Mouse (Mus musculus) spleen, adult 2 months (tissue): ENCODE results near the gene Apba1. TPM values are rescaled to one million over a fixed set of nuclear protein-coding genes. Genes with fewer than 3 reads are reported as not detected.

Experiments used
- DNase-seq, 2 experiments: peaks; one replicate each; pipeline versions ENCODE4 v3.0.0 to v3.0.0-alpha.2; 2012 to 2021; ENCODE audit warnings: low spot score in 2 of 2, low read depth in 1 of 2
- H3K27ac ChIP-seq: fragments of 200-500 bp; 2 replicates; pipeline ENCODE4 v1.5.1; 2012; ENCODE audit warnings: low read length, inconsistent platforms; ENCODE audit not compliant: insufficient read depth
- H3K27me3 ChIP-seq: fragments of 200-500 bp; 2 replicates; pipeline ENCODE4 v1.6.1; 2012; ENCODE audit warnings: mild to moderate bottlenecking, moderate library complexity, low read length, inconsistent platforms; ENCODE audit not compliant: control insufficient read depth, insufficient read depth
- H3K36me3 ChIP-seq: fragments of 200-500 bp; 2 replicates; pipeline ENCODE4 v1.6.1; 2012; ENCODE audit warnings: mild to moderate bottlenecking, low read length, inconsistent platforms; ENCODE audit not compliant: control insufficient read depth, insufficient read depth
- H3K4me1 ChIP-seq: fragments of 200-500 bp; 2 replicates; pipeline ENCODE4 v1.6.1; 2011; ENCODE audit warnings: inconsistent platforms; ENCODE audit not compliant: control insufficient read depth, insufficient read depth, insufficient read length
- H3K4me3 ChIP-seq: fragments of 200-500 bp; 2 replicates; pipeline ENCODE4 v1.5.1; 2011; ENCODE audit warnings: mild to moderate bottlenecking, inconsistent platforms; ENCODE audit not compliant: insufficient read depth, insufficient read length; ENCODE audit errors: extremely low read depth
- CTCF ChIP-seq: fragments of 200-500 bp; IDR thresholded peaks from 2 replicates; pipeline ENCODE4 v1.5.1; 2011; ENCODE audit warnings: mild to moderate bottlenecking, inconsistent platforms; ENCODE audit not compliant: insufficient read depth, insufficient read length, insufficient replicate concordance; ENCODE audit errors: extremely low read depth
- POLR2A ChIP-seq: fragments of 200-500 bp; IDR thresholded peaks from 2 replicates; pipeline ENCODE4 v1.6.1; 2011; ENCODE audit warnings: low read depth, low read length, inconsistent platforms
- WGBS: fragments of 180-500 bp; shearing (Covaris S2); methylation state at CpG from one replicate; pipeline ENCODE4 v1.1.7; 2018; 5-methylcytosine and 5-hydroxymethylcytosine counted together
- polyA plus RNA-seq: library from polyadenylated mRNA; depleted of rRNA; stranded (reverse); fragments of >200 nt; gene quantifications from 2 replicates; pipeline ENCODE4 v1.2.3, GENCODE M21; 2012

Gene Apba1
- polyA plus RNA-seq, 1 experiment = 2.1 TPM

DNA sequence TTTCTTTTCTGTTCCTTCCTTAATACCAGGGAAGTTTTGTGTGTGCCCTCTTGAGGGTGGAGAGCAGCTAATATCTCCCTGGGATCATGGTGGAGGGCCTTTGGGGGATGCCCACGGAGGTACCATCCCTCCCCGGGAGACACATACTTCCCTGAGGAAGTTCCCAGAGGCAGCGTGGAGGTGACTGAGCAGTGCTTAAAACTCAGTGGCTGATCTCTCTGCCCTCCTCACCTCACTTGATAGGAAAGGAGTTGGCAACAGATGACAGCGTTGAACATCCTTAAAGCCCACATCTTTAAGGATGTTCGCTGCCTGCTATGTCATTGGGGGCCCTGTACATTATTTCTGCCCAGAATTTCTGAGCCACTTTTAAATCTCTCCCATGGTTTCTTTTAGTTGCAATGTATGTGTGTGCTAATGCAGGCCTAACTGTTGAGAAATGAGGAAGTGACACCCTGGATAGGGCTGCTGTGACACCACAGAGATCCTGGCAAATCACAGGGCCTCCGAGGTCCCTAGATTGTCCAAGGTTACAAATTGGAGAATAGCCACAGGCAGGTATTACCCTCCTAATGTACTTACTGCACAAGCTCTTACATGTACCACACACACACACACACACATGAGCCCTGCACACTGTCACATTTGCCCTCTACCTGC lies 187.5 kb downstream of the Apba1 start:
- H3K27ac ChIP-seq = no peak overlapping the region
- H3K4me1 ChIP-seq = no peaks in the 10 kb centered on the region
- no peaks in the 10 kb centered on the region for H3K27me3 ChIP-seq
- TF ChIP-seq POLR2A = no peak
- no peak for TF ChIP-seq CTCF
- 65% methylated on average over 6 of the region's 6 CpGs for WGBS
- H3K4me3 ChIP-seq = no peak overlapping the region
- no peaks in the 10 kb centered on the region for H3K36me3 ChIP-seq
- no peak for DNase-seq

DNA sequence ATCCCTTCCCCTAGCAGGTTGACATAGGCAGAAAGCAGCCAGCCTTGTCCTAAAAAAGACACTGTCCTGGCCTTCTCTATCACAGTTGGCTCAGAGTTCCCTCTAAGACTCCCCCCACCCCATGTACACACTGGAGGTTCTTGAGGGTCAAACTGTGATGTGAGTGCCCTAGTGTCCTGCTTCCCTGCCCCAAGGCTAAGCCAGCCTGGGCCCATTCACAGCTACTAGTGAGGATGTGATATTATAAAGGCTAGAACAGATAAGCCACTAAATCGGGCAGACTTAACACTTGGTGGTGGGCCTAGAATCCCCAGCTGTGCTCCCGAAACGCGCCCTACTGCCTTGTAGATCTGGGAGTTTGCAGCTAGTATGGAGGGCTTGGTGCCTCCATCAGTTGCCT lies 188.1 kb downstream of the Apba1 start:
- WGBS = 81% methylated on average over 4 of the region's 4 CpGs
- Histone ChIP-seq H3K4me3 (no peak overlapping the region), H3K27ac (no peak overlapping the region), H3K4me1 (no peaks in the 10 kb centered on the region), H3K27me3 (no peaks in the 10 kb centered on the region), H3K36me3 (no peaks in the 10 kb centered on the region)
- no peak for DNase-seq
- no peak for TF ChIP-seq POLR2A

DNA sequence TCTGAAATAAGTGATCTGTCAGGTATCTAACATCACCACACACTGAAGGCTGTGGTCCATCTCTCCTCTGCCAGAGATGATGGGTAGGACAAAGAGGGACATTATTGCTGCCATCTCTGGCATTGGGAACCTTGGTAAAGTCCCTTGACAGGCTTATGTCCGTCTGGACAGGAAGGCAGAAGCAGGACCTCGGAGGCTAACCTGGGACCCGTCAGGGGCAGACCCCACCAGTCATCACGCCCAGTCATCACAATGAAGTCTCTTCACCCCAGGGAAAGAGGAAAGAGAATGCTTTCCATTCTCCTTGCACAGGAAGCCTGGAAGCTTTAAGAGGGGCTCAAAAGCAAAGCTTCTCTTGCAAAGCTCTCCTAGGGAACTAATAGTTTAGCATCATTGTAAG lies 189.2 kb downstream of the Apba1 start:
- Histone ChIP-seq H3K4me1 (no peaks in the 10 kb centered on the region), H3K4me3 (no peak overlapping the region), H3K27ac (no peak overlapping the region), H3K27me3 (no peaks in the 10 kb centered on the region), H3K36me3 (no peaks in the 10 kb centered on the region)
- DNase-seq = no peak
- WGBS = 84% methylated on average over 4 of the region's 4 CpGs
- no peak for TF ChIP-seq POLR2A
- TF ChIP-seq CTCF = no peak

DNA sequence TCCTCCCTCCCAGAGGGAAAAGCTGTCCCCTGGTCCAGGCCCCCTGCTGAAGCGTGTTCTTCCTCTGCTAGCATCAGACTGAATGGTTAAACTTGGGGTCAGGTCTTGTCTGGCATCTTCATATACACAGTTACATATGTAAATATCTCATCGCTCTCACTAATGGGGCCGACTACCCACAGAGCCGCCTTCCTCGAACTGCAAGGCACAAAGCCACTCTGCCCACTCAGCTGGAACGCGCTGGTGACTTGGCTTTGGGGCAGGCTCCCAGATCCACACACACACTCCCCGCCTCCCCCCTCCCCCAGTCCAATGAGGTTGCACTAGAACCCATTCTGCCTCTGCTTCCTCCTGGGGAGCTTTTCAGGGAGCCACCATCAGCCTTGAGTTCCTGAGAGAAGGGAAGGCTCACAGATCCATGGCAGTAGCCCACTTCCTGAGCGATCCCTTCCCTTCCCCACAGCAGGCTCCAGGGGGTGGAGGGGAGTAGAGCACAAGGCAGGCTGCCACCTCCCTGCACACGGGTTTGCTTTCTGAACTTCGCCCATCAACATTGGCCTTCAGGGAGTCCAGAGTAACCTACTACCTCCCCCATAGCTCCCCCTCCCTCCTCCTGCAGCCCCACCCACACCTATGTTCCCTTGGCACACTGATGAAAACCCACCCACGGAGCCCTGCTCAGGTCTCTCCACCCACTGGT lies 189.8 kb downstream of the Apba1 start:
- Histone ChIP-seq H3K4me3 (no peak overlapping the region), H3K4me1 (no peaks in the 10 kb centered on the region), H3K27me3 (no peaks in the 10 kb centered on the region), H3K36me3 (no peaks in the 10 kb centered on the region), H3K27ac (no peak overlapping the region)
- no peak for DNase-seq
- WGBS = 76% methylated on average over 12 of the region's 12 CpGs
- TF ChIP-seq CTCF = no peak
- no peak for TF ChIP-seq POLR2A

DNA sequence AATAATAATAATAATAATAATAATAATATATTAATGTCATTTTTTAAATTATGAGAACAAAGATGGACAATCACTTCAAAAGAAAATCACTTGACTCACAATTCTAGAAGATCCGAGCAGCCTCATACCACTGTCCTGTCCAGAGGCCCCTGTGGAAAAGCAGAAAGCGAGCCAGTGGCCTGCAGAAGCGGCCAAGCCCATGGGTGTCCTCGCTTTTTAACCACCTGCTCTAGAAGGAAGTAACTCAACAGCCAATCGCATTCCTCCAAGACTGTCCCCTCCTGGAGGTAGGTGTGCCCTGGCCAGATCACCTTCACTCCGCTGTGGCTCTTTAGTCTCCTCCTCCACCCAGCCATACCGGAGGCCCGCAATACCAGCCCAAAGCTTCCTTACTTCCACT lies 196.8 kb downstream of the Apba1 start:
- Histone ChIP-seq H3K4me3 (no peak overlapping the region), H3K27ac (no peak overlapping the region), H3K36me3 (no peaks in the 10 kb centered on the region), H3K27me3 (no peaks in the 10 kb centered on the region), H3K4me1 (no peaks in the 10 kb centered on the region)
- TF ChIP-seq CTCF = no peak
- no peak for TF ChIP-seq POLR2A
- no peak for DNase-seq
- WGBS = 94% methylated on average over 8 of the region's 8 CpGs

DNA sequence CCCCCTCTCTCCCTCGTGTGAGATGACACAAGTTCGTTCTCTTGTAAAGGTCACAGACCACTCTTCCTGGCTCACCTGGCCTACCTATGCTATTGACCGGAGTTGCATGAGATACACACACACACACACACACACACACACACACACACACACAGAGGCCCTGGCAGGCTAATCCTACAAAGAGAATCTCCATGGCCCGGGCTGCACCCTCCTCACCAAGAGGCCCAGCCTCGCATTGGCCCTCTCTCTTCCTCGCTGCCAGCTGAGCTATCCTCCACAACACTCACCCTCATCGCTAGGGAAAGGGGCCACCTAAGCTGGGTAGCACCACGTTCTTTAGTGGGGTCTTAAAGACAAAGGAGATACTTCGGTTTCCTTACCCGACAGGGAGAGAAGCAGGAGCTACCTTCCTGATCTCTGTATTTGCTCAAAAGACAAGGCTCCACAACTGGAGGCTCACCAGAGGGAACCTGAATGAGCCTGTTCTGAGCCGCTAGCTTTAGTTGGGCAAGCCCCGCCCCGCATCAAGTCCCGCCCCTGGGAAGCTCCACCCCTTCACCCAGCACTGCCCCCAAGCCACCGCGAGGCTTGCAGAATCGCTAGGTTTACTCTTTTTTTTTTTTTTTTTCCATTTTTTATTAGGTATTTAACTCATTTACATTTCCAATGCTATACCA lies 197.8 kb downstream of the Apba1 start:
- H3K27me3 ChIP-seq = no peaks in the 10 kb centered on the region
- 79% methylated on average over 17 of the region's 17 CpGs for WGBS

DNA sequence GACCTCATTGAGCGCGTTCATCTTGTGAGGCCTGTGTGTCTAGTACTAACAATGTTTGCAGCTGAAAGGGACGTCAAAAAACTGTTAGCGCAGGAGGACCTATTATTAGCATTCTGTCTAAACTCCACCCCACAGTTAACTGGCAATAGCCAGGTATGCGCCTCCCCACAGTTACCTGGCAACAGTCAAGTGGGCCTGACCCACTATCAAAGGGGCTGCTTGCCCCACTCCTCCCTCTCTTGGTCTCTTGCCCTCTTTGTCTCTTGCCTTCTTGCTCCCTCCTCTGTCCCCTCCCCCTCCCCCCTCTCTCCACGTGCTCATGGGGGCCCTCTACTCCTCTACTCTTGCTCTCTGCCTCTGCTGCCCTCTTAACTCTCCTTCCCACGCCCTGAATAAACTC lies 198.9 kb downstream of the Apba1 start:
- H3K36me3 ChIP-seq = no peaks in the 10 kb centered on the region
- TF ChIP-seq POLR2A (no peak), CTCF (no peak)

More for the DNA sequence above, 197.8 kb downstream of the Apba1 start:
- H3K36me3 ChIP-seq = no peaks in the 10 kb centered on the region
- no peaks in the 10 kb centered on the region for H3K4me1 ChIP-seq
- no peak for DNase-seq
- no peak overlapping the region for H3K4me3 ChIP-seq
- H3K27ac ChIP-seq = no peak overlapping the region
- TF ChIP-seq CTCF (no peak), POLR2A (no peak)

More for the DNA sequence above, 198.9 kb downstream of the Apba1 start:
- Histone ChIP-seq H3K4me1 (no peaks in the 10 kb centered on the region), H3K4me3 (no peak overlapping the region), H3K27me3 (no peaks in the 10 kb centered on the region), H3K27ac (no peak overlapping the region)
- DNase-seq = no peak
- 78% methylated on average over 7 of the region's 7 CpGs for WGBS
